Mouse (Mus musculus): ENCODE measurements around the gene Ppp2r5c. TPM values are rescaled to one million over a fixed set of nuclear protein-coding genes. Genes with fewer than 3 reads are reported as not detected.

The Ppp2r5c gene
- polyA plus RNA-seq, 1 experiment from 2014 or later: 156 TPM

DNA sequence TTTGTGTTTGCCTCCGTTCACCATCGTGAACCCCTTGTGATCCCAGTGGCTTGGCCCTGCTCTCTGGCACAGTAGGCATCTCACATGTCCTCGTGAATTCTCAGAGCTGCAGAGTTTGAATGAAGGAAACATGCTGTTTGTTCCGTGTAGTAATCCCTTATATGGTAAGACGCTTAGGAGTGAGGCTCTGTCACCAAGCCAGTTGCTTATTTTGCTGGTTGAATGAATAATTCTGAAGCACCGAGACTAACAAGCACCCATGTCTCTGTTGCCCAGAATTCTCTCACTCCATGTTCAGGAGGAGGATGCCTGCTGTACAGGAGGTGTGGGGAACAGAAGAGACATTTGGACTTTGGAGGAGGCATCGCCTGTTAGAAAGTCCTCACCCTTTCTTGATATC is 9.1 kb downstream of the Ppp2r5c start:
- H3K4me1 ChIP-seq (replicated peaks; ENCODE audit: control insufficient read depth, insufficient read depth, low read length): no peaks in the 10 kb centered on the region
- H3K36me3 ChIP-seq (ENCODE audit: control insufficient read depth, insufficient read depth, low read length): no peaks in the 10 kb centered on the region
- no peak overlapping the region for H3K4me2 ChIP-seq (ENCODE audit: low read depth, low read length)
- no peaks in the 10 kb centered on the region for H3K27me3 ChIP-seq (ENCODE audit: control insufficient read depth, insufficient read depth, low read depth, low read length)
- 83% methylated on average over 7 of the region's 7 CpGs for WGBS
- no peak overlapping the region for H3K9ac ChIP-seq (ENCODE audit: low read length)
- no peak overlapping the region for H3K4me3 ChIP-seq (ENCODE audit: low read length)
- H3K27ac ChIP-seq (ENCODE audit: low read length): no peak overlapping the region
- H3K9me3 ChIP-seq (ENCODE audit: control insufficient read depth, low read length): no peaks in the 10 kb centered on the region
- ATAC-seq (ENCODE audit: low read depth): no peak

DNA sequence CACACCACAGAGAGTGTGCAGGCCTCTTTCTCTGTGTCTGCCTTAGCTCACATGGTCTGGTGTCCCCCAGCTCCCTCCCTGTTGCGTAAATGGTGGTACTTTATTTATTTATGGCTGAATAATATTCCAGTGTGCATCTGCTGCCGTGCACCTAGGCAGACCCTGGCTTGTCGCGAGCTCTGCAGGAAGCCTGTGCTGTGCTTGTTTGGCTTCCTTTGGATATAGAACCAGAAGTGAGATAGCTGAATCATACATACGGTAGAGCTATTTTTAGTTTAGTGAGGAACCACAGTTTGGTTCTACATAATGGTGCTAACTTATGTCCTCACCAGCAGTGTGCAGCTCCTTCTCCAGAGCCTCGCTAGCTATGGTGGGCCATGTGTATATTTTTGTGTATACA is 11.7 kb downstream of the Ppp2r5c start:
- Histone ChIP-seq H3K36me3 (ENCODE audit: control insufficient read depth, insufficient read depth, low read length) (no peaks in the 10 kb centered on the region), H3K9ac (ENCODE audit: low read length) (no peak overlapping the region), H3K27ac (ENCODE audit: low read length) (no peak overlapping the region), H3K4me1 (replicated peaks; ENCODE audit: control insufficient read depth, insufficient read depth, low read length) (no peaks in the 10 kb centered on the region), H3K9me3 (ENCODE audit: control insufficient read depth, low read length) (no peaks in the 10 kb centered on the region), H3K4me2 (ENCODE audit: low read depth, low read length) (no peak overlapping the region), H3K4me3 (ENCODE audit: low read length) (no peak overlapping the region), H3K27me3 (ENCODE audit: control insufficient read depth, insufficient read depth, low read depth, low read length) (no peaks in the 10 kb centered on the region)
- no peak for ATAC-seq (ENCODE audit: low read depth)
- 74% methylated on average over 6 of the region's 6 CpGs for WGBS

DNA sequence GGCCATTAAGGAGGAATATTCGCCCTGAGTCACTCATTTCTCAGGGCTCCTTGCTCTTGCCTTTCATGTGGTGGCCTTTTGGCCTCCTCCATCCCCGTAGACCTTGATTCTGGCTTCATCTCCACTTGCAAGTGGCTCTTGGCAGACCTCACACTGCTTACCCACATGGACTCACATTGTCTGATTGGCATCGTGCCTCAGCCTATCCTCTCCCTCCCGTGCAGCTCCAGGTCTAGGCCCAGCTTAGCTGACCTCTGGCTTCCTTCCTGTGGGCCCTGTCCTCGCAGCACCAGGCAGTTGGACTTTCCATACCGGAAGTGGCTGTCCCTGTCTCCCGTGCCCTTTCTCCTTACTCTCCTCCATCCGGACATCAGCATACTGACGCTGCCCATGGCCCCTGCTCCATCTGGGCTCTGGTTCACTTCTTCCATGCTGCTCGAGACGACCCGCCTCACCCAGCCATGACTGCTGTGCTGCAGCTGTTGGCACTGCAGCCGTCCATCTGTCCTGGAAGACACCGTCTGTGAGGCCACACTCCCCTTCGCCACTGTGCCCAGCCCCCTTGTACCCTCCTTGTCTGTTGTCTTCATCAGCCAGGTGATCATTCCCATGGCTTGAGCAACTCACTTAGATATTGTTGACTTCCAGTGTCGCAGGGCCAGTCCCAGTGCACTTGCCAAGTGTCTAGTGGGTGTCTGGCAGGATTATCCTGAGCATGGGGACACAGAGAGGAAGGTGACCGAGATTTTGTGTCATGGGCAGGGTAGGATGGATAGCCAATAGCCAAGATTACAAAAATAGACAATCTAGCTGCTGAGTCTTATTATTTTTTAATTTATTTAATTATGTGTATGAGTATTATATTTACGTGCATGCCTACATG is 13.7 kb downstream of the Ppp2r5c start:
- Histone ChIP-seq H3K4me2 (ENCODE audit: low read depth, low read length) (no peak overlapping the region), H3K9me3 (ENCODE audit: control insufficient read depth, low read length) (no peaks in the 10 kb centered on the region), H3K27ac (ENCODE audit: low read length) (no peak overlapping the region), H3K9ac (ENCODE audit: low read length) (no peak overlapping the region), H3K27me3 (ENCODE audit: control insufficient read depth, insufficient read depth, low read depth, low read length) (no peaks in the 10 kb centered on the region), H3K4me3 (ENCODE audit: low read length) (no peak overlapping the region), H3K4me1 (replicated peaks; ENCODE audit: control insufficient read depth, insufficient read depth, low read length) (no peaks in the 10 kb centered on the region), H3K36me3 (ENCODE audit: control insufficient read depth, insufficient read depth, low read length) (no peaks in the 10 kb centered on the region)
- WGBS: 78% methylated on average over 18 of the region's 18 CpGs
- ATAC-seq (ENCODE audit: low read depth): 0 out of 2 replicates have a peak, but pooled peaks have one; percentile 49

DNA sequence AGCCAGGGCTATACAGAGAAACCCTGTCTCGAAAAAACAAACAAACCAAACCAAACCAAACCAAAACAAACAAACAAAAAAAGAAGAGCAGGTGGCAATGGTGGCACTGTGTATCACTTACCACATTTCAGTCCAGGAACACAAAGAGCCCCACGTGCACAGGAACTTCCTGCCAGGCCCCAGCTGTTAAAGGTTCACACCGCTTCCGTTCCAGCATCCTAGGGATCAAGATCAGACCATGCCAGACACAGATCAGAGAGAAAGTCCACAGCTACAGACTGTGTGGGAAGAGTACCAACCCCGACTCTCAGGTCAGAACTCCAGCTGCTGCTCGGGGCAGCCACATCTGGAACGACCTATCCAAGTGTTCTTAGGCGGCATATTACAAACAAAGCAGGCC is 16.8 kb downstream of the Ppp2r5c start:
- no peak for ATAC-seq (ENCODE audit: low read depth)
- Histone ChIP-seq H3K27ac (ENCODE audit: low read length) (no peak overlapping the region), H3K9me3 (ENCODE audit: control insufficient read depth, low read length) (no peaks in the 10 kb centered on the region), H3K4me1 (replicated peaks; ENCODE audit: control insufficient read depth, insufficient read depth, low read length) (no peaks in the 10 kb centered on the region), H3K27me3 (ENCODE audit: control insufficient read depth, insufficient read depth, low read depth, low read length) (no peaks in the 10 kb centered on the region), H3K9ac (ENCODE audit: low read length) (no peak overlapping the region), H3K36me3 (ENCODE audit: control insufficient read depth, insufficient read depth, low read length) (no peaks in the 10 kb centered on the region), H3K4me2 (ENCODE audit: low read depth, low read length) (no peak overlapping the region), H3K4me3 (ENCODE audit: low read length) (no peak overlapping the region)
- WGBS: 64% methylated on average over 8 of the region's 8 CpGs

DNA sequence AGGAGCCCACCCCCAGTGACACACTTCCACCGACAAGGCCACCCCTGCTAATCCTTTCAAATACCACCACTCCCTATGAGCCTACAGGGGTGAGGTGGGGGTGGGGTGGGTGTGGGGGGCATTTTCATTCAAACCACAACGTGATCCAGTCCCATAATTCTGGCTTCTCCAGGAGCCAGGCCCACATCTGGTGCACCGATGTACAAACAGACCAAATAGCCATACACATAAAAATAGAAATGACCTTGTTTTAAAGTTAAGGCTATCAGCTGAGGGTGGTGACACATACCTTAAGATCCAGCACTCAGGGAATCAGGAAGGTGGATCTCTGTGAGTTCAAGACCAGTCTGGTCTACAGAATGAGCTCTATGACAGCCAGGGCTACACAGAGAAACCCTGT is 24.5 kb downstream of the Ppp2r5c start:
- 77% methylated on average over 3 of the region's 3 CpGs for WGBS
- peaks cover 8% of the 10 kb centered on the region for H3K4me1 ChIP-seq (replicated peaks; ENCODE audit: control insufficient read depth, insufficient read depth, low read length)
- H3K36me3 ChIP-seq (ENCODE audit: control insufficient read depth, insufficient read depth, low read length): no peaks in the 10 kb centered on the region
- no peaks in the 10 kb centered on the region for H3K27me3 ChIP-seq (ENCODE audit: control insufficient read depth, insufficient read depth, low read depth, low read length)
- H3K9ac ChIP-seq (ENCODE audit: low read length): no peak overlapping the region
- no peak overlapping the region for H3K4me3 ChIP-seq (ENCODE audit: low read length)
- H3K9me3 ChIP-seq (ENCODE audit: control insufficient read depth, low read length): no peaks in the 10 kb centered on the region
- H3K27ac ChIP-seq (ENCODE audit: low read length): no peak overlapping the region
- no peak for ATAC-seq (ENCODE audit: low read depth)
- H3K4me2 ChIP-seq (ENCODE audit: low read depth, low read length): no peak overlapping the region

DNA sequence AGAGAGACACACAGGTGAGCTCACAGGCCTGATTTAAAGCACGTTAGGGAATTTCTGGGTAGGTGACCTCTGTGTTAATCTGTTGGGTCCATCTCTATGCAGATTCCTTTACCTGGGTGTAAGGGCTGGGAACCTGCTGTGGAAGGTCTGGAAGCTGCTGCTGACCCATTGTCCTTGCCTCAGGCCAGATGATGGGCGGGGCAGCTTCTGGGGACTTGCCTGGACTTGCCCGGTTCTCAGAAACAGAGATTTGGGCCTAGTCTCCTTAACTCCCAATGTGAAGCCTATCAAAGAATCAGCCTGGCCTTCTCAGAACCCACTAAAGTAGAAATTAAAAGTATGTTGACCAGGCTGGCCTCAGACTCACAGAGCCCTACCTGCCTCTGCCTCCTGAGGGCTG is 25.3 kb downstream of the Ppp2r5c start:
- Histone ChIP-seq H3K27me3 (ENCODE audit: control insufficient read depth, insufficient read depth, low read depth, low read length) (no peaks in the 10 kb centered on the region), H3K36me3 (ENCODE audit: control insufficient read depth, insufficient read depth, low read length) (no peaks in the 10 kb centered on the region), H3K4me1 (replicated peaks; ENCODE audit: control insufficient read depth, insufficient read depth, low read length) (peaks cover 8% of the 10 kb centered on the region), H3K27ac (ENCODE audit: low read length) (no peak overlapping the region), H3K9ac (ENCODE audit: low read length) (no peak overlapping the region), H3K4me3 (ENCODE audit: low read length) (no peak overlapping the region), H3K9me3 (ENCODE audit: control insufficient read depth, low read length) (no peaks in the 10 kb centered on the region), H3K4me2 (ENCODE audit: low read depth, low read length) (no peak overlapping the region)
- no peak for ATAC-seq (ENCODE audit: low read depth)
- 76% methylated on average over 3 of the region's 3 CpGs for WGBS

DNA sequence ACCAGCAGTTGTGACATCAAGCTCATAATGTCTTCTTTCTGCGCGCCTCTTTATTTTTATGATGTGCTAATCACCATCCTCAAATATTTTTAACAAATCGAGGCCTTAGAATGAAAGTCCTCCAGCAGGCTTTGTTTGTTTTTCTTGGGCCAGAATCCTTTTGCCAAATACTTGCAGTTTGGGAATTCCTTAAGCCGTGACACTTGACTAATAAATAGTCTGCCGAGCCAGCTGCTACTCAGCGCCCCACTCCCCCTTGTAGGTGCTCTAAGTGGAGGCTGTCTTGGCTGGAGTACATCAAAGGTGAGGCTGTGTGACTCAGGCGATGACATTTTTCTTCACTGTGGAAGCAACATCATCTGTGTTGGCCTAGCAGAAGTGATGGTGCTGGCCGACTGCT is 27.6 kb downstream of the Ppp2r5c start:
- Histone ChIP-seq H3K4me3 (ENCODE audit: low read length) (no peak overlapping the region), H3K9ac (ENCODE audit: low read length) (no peak overlapping the region), H3K4me1 (replicated peaks; ENCODE audit: control insufficient read depth, insufficient read depth, low read length) (peaks cover 8% of the 10 kb centered on the region), H3K4me2 (ENCODE audit: low read depth, low read length) (no peak overlapping the region), H3K9me3 (ENCODE audit: control insufficient read depth, low read length) (no peaks in the 10 kb centered on the region), H3K36me3 (ENCODE audit: control insufficient read depth, insufficient read depth, low read length) (peaks cover 7% of the 10 kb centered on the region; the same call in 1 of the 2 replicates), H3K27me3 (ENCODE audit: control insufficient read depth, insufficient read depth, low read depth, low read length) (no peaks in the 10 kb centered on the region), H3K27ac (ENCODE audit: low read length) (no peak overlapping the region)
- ATAC-seq (ENCODE audit: low read depth): no peak
- 19% methylated on average over 8 of the region's 8 CpGs for WGBS

DNA sequence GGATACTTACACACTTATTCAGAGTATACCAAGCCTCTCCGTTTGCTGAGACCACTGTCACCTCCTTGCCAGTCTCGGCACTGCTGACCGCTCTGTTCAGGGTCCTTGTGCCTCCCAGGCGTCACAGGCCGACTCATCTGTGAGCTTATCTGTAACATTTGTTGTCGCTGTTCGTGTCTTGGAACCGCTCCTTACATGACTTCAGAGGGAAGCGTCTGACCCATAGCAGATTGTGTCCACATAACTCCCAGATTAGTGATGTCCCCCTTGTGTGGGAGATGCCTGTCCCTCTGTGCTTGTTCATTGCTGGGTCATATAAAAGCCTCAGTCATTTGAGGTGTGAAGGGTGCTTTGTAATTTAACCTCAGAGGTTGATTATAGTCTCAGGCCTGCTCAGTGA is 29.6 kb downstream of the Ppp2r5c start:
- no peak overlapping the region for H3K4me2 ChIP-seq (ENCODE audit: low read depth, low read length)
- no peaks in the 10 kb centered on the region for H3K27me3 ChIP-seq (ENCODE audit: control insufficient read depth, insufficient read depth, low read depth, low read length)
- H3K27ac ChIP-seq (ENCODE audit: low read length): no peak overlapping the region
- H3K4me3 ChIP-seq (ENCODE audit: low read length): no peak overlapping the region
- H3K4me1 ChIP-seq (replicated peaks; ENCODE audit: control insufficient read depth, insufficient read depth, low read length): peaks cover 8% of the 10 kb centered on the region
- no peak for ATAC-seq (ENCODE audit: low read depth)
- no peak overlapping the region for H3K9ac ChIP-seq (ENCODE audit: low read length)
- H3K9me3 ChIP-seq (ENCODE audit: control insufficient read depth, low read length): no peaks in the 10 kb centered on the region
- 76% methylated on average over 9 of the region's 9 CpGs for WGBS
- peaks cover 7% of the 10 kb centered on the region; the same call in 1 of the 2 replicates for H3K36me3 ChIP-seq (ENCODE audit: control insufficient read depth, insufficient read depth, low read length)

DNA sequence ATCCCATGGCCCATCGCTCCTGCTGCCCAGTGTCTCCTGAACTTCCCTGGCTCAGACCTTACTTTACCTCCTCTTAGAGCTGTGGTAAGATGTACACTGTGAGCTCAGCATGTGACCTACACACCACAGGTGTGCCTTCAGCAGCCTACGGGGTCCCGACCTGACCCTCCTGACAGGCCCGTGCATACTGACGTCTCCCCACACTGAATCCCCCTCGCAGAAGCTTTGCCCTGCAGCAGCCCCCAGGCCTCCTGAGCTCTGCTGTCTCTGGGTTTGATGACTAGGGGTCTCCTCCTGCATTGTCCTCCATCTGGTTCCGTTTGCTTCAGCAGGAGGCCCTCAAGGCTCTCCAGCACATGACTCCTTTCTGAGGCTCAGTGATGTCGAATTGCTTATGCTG is 31.0 kb downstream of the Ppp2r5c start:
- Histone ChIP-seq H3K4me1 (replicated peaks; ENCODE audit: control insufficient read depth, insufficient read depth, low read length) (peaks cover 8% of the 10 kb centered on the region), H3K9me3 (ENCODE audit: control insufficient read depth, low read length) (no peaks in the 10 kb centered on the region), H3K36me3 (ENCODE audit: control insufficient read depth, insufficient read depth, low read length) (peaks cover 8% of the 10 kb centered on the region; the same call in 1 of the 2 replicates), H3K9ac (ENCODE audit: low read length) (no peak overlapping the region), H3K4me3 (ENCODE audit: low read length) (no peak overlapping the region), H3K4me2 (ENCODE audit: low read depth, low read length) (no peak overlapping the region), H3K27me3 (ENCODE audit: control insufficient read depth, insufficient read depth, low read depth, low read length) (no peaks in the 10 kb centered on the region), H3K27ac (ENCODE audit: low read length) (no peak overlapping the region)
- 82% methylated on average over 8 of the region's 8 CpGs for WGBS
- ATAC-seq (ENCODE audit: low read depth): no peak
